Mouse (Mus musculus): ENCODE results near the gene Kat2b.
"Not testable (repeated sequence)": the region's sequence is repeated elsewhere in the genome, so short reads cannot be mapped to it uniquely, and the experiment has no call there.

The Kat2b gene

GRCm38 (mm10) chr17:53569829-53570228 is 3.2 kb downstream of the Kat2b start:
- peak; percentile 47 to 72 for DNase-seq (ENCODE audit: low spot score in 2 of 2)

- no peak for DNase-seq (ENCODE audit: low spot score in 2 of 2)
These were observed 3.8 kb downstream of the Kat2b start for GRCm38 (mm10) chr17:53570361-53570875.

DNA sequence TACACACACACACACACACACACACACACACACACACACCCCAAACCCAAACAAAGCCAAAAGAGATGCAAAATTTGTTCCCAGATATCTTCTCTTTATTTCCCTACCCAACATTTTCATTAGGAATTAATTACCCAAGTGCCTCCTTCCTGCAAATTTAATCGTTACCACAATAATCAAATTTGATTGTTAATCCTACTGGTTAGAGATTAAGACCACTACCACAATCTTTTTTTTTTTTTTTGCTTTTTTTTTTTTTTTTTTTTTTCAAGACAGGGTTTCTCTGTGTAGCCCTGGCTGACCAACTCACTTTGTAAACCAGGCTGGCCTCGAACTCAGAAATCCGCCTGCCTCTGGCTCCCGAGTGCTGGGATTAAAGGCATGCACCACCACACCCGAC is 4.3 kb downstream of the Kat2b start:
- not testable (repeated sequence) for DNase-seq (ENCODE audit: low spot score in 2 of 2)

GRCm38 (mm10) chr17:53573019-53573556 is 6.4 kb downstream of the Kat2b start:
- DNase-seq (ENCODE audit: low spot score in 2 of 2): no peak

DNA sequence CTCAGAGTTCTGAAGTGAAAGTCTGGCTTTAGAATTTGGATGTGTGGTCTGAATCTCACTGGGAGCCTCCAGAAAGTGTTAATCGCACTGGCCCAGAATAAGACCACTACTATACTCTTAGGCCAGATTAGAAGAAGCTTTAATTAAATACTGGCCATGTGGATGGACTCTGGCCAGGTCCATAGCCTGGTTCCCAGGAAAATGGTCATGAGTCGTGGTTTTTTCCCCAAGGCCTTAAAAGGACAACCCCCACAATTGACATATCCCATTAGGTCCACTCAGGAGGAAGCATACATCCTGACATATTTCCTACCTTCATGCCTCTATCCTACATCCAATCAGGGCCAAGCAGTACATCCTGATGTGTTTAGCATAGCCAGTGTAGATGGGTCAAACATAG is 10.5 kb downstream of the Kat2b start:
- no peak for DNase-seq (ENCODE audit: low spot score in 2 of 2)

DNA sequence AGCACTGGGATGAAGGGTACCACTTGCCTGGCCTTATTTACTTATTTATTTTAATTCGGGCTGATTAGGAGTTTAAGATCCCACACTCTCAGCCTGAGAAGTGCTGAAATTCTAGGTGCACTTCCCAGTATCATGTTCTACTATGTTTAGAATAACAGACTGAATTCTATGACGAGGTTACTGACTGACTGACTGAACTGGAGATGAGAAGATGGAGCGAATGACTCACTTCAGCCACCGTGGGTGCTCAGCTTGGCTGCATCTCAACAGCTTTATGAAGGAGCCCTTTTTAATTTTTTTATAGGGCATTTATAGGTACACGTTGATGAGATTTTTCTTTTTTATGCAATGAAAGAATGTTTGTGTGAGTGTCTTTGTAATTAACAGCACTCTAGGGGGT is 11.1 kb downstream of the Kat2b start:
- DNase-seq (ENCODE audit: low spot score in 2 of 2): no peak

GRCm38 (mm10) chr17:53578249-53578648 is 11.6 kb downstream of the Kat2b start:
- DNase-seq (ENCODE audit: low spot score in 2 of 2): no peak

- DNase-seq (ENCODE audit: low spot score in 2 of 2): no peak
These were observed 12.1 kb downstream of the Kat2b start for GRCm38 (mm10) chr17:53578776-53579175.

- DNase-seq (ENCODE audit: low spot score in 2 of 2): no peak
These were observed 13.0 kb downstream of the Kat2b start for GRCm38 (mm10) chr17:53579612-53580011.

DNA sequence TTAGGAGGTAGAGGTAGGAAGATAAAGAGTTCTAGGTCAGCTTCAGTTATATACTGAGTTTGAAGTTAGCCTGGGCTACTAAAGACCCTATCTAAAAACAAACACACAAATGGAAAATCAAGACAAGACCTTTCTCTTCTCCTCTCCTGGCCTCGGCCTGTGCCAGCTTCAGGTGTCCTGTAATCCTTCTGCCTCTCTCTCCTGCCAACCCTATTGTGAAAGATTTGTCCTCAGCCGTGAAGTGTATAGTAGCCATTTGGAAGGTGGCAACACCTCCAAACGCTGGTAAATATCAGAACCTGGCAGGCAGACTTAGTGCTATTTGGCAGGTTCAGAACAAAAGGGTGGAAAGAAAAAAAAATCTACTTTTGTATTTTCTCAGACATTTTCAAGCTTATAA is 13.6 kb downstream of the Kat2b start:
- DNase-seq (ENCODE audit: low spot score in 2 of 2): no peak

- DNase-seq (ENCODE audit: low spot score in 2 of 2): no peak
These were observed 15.4 kb downstream of the Kat2b start for GRCm38 (mm10) chr17:53582026-53582585.

GRCm38 (mm10) chr17:53582805-53583204 is 16.1 kb downstream of the Kat2b start:
- DNase-seq (ENCODE audit: low spot score in 2 of 2): no peak

- no peak for DNase-seq (ENCODE audit: low spot score in 2 of 2)
These were observed 17.4 kb downstream of the Kat2b start for GRCm38 (mm10) chr17:53583846-53584579.

GRCm38 (mm10) chr17:53587074-53587851 is 20.6 kb downstream of the Kat2b start:
- peak; percentile 50 to 73 for DNase-seq (ENCODE audit: low spot score in 2 of 2)

GRCm38 (mm10) chr17:53588097-53588855 is 21.6 kb downstream of the Kat2b start:
- DNase-seq (ENCODE audit: low spot score in 2 of 2): no peak

DNA sequence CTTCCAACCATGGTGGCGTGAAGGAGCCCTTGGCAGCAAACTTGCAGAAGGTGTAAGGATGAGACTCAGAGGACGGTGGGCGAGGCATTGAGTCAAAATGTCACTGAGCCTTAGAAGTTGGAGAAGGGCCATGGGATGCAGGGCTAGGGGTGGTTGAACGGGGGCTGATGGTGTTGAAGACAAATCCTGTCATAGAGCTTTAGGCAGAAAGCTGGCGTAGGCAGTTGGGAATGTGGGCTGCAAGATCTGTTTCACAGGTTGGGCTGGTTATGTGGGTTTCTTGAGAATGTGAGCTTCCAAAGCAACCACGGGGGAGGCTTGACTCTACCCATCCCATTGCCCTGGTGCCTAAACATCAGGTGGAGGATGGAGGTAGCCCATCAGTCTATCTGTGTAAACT is 23.4 kb downstream of the Kat2b start:
- no peak for DNase-seq (ENCODE audit: low spot score in 2 of 2)

GRCm38 (mm10) chr17:53591910-53592309 is 25.2 kb downstream of the Kat2b start:
- no peak for DNase-seq (ENCODE audit: low spot score in 2 of 2)

- no peak for DNase-seq (ENCODE audit: low spot score in 2 of 2)
These were observed 27.9 kb downstream of the Kat2b start for GRCm38 (mm10) chr17:53594590-53594989.

- no peak for DNase-seq (ENCODE audit: low spot score in 2 of 2)
These were observed 28.9 kb downstream of the Kat2b start for GRCm38 (mm10) chr17:53595527-53595926.

DNA sequence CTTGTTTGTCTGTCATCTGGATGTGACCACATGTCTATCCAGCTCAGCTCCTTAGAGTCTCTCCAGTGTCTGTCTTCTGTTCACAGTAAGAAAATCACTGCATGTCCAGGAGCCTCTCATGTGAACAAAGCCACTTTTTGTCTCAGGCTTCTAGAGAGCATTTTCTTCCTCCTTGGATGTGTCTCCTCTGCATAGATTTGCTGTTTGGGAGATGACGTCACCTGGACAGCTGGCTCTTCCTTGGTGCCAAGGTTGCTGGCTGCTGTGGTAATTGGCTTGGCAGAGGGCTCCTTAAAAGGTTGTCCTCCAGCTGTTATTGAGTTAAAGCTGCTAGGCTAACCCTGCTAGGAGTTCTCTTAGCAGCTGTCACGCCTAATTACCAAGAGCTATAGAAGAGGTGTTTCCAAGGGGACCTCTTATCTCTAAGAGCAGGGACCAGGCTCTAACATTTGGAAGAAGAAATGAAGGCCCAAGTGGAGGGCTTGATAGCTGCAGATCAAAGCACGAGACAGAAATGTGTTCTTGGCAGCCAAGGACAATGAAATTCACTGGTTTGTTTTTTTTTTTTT is 29.7 kb downstream of the Kat2b start:
- no peak for DNase-seq (ENCODE audit: low spot score in 2 of 2)
